Mouse (Mus musculus) embryonic stem cell, embryonic (primary cell): Measurements from ENCODE around the gene Olfr556.
"Not testable (repeated sequence)": the region's sequence is repeated elsewhere in the genome, so short reads cannot be mapped to it uniquely, and the experiment has no call there.

Experiments
- CTCF ChIA-PET, 4 experiments: fragments of 300-600 bp in 2 of 4; fragments of 350-600 bp in 2 of 4; sonication (Branson Sonifier 250); formaldehyde crosslinking; loops; one replicate each; lab custom pipeline; 2022; ENCODE audit warnings: inconsistent platforms in 2 of 4; lab: Charles Lee
- POLR2A ChIA-PET, 4 experiments: fragments of 300-600 bp in 2 of 4; fragments of 350-600 bp in 2 of 4; sonication (Branson Sonifier 250); formaldehyde crosslinking; loops; one replicate each; lab custom pipeline; 2022; ENCODE audit warnings: antibody characterized with exemption in 4 of 4, inconsistent platforms in 1 of 4; lab: Charles Lee

Gene Olfr556

DNA sequence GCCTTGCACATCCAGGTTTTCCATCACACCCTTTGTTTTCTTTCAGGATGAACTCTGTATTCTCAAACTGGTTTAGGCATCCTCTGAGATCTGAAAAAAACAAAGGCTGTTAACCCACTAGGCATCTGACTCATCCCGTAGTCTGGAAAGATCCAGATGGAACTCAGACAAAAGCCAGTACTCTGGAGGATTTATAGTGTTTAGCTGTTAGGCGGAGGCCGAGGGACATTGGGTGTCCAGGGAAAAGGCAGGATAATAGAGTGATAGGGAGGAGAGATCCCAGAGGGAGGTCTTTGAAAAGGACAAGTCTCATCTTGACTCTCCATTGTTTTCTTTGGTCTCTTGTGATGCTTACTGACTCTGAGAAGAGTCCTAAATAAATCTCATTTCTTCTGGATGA, at the start of gene Olfr556:
Gene Olfr556 (plus strand): TSS at position 301 of the 400 bp plus-strand sequence.
- ChIA-PET POLR2A (interaction anchor here in 1 of 4 experiments (0.9 kb wide), 1 partner anchor 23 kb away, joined by 3 read pairs; the partner anchor contains the start of gene Trim68), CTCF (interaction anchor here in 2 of 4 experiments (0.5 to 1.3 kb wide), 5 partner anchors 28 to 255 kb away, joined by 3 to 6 read pairs (median 4); partner anchors contain the start of gene Olfr557 (in 1 of the 2))

DNA sequence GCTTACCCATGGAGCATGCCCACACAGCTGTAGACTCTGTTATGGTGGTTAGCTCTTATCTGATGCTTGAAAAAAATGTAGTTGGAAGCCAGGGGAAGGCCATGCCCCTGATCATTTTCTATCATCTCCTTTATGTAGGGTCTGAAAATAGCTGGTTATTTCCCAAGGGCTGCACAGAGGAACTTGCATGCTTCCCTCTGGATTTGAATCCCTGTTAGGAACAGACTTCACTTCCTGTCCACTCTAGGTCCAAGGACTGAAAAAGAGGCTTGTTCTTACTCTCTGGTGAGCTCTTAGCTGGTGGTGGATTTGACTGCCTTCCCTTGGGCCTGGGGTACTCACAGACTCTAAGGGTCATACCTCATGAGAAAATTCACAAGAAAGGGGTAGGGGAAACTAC, 46.6 kb upstream of the Olfr556 start, which contains the start of gene Olfr553:
Gene Olfr553 (minus strand): TSS at position 101 of the 400 bp plus-strand sequence.
- ChIA-PET POLR2A (no interaction called here), CTCF (no interaction called here)

DNA sequence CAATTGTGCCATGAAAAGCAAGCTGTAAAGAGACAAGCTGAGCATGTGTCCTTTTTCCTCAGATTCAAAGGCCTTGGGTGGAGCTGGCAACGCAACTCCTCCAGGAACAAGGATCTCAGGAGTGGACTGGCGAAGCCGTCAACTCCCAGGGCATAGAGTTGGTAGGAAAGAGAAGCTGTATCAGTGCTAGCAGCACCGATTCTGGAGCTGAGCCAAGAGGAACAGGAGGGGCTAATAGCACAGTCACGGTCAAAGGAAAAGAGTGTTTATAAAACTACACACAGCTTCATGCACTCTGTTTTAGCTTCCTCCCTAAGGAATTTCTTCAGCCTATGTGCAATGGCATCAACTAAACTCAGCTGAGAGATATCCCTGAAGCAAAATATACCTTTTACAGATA, 45.1 kb upstream of the Olfr556 start:
- CTCF ChIA-PET: interaction anchor here in 2 of 4 experiments (0.7 to 1.4 kb wide), 2 partner anchors 11 to 107 kb away, joined by 3 to 4 read pairs; no protein-coding TSS in a partner anchor

DNA sequence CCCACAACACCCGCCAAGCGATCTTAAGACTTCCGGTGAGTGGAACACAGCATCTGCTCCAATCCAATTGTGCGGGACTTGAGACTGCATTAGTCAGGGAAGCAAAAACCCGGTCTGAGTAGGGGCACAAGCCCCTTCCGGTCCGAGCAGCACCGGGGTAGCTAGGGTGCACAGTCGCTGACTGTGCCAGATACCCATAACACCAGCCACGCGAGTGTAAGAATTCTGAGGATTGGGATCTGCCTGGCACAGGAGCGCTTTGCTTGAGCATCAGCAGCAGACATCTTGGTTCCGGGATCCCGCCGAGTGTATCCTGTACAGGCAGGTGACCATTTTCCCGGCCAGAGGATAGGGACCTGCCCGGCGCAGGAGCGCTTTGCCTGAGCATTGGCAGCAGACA, 44.3 kb upstream of the Olfr556 start:
- CTCF ChIA-PET: interaction anchor here in 1 of 4 experiments (1.4 kb wide), 1 partner anchor 107 kb away, joined by 4 read pairs; no protein-coding TSS in a partner anchor
- POLR2A ChIA-PET: interaction anchor here in 2 of 4 experiments (0.6 to 0.9 kb wide), 2 partner anchors 107 to 223 kb away, joined by 4 to 11 read pairs; no protein-coding TSS in a partner anchor

More for the DNA sequence above, 45.1 kb upstream of the Olfr556 start:
- POLR2A ChIA-PET: interaction anchor here in 1 of 4 experiments (0.9 kb wide), 1 partner anchor 107 kb away, joined by 4 read pairs; no protein-coding TSS in a partner anchor

DNA sequence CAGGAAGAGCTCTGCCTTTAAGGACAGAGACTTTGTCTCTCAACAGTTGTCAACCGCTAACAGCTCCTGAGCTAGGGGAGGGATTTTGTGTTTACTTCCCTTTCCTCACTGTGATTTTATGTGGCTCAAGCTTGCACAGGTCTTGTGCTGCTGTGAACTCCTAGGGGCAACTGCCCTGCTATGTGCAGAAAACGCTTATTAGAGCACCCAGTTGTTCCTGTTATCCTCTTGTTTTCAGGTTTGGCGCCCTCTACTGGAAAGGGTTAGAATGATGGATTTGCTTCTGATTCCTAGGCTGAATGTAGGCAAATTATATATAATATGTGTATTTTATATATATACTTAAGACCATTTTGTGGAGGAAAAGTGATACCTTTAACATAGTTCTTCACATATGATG, 28.0 kb upstream of the Olfr556 start:
- ChIA-PET CTCF (interaction anchor here in 2 of 4 experiments (1.0 to 1.4 kb wide), 3 partner anchors 29 to 123 kb away, joined by 3 to 5 read pairs (median 4); partner anchors contain the start of gene Olfr556 (in 1 of the 2)), POLR2A (no interaction called here)

DNA sequence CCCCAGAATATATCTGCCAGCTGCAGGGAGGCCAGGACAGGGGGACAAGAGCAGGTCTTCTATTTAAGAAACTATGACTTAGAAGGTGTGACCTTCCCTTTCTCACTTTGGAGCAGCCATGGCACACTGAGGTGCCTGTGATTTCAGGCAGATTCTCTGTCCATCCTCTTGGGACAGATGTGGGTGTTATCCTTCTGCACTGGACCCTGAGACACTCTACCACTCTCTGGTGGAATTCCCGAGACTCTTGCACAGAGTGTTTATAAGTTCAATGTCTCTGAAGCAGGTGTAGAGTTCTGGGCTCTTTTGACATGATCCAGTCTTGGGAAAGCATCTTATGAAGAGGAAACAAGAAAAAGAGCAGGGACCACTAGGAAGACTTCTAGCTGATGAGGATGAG, 26.6 kb upstream of the Olfr556 start, which contains the start of gene Olfr554:
Gene Olfr554 (plus strand): TSS at position 301 of the 400 bp plus-strand sequence.
- CTCF ChIA-PET: interaction anchor here in 1 of 4 experiments (1.2 kb wide), 1 partner anchor 124 kb away, joined by 3 read pairs; no protein-coding TSS in a partner anchor
- POLR2A ChIA-PET: no interaction called here

DNA sequence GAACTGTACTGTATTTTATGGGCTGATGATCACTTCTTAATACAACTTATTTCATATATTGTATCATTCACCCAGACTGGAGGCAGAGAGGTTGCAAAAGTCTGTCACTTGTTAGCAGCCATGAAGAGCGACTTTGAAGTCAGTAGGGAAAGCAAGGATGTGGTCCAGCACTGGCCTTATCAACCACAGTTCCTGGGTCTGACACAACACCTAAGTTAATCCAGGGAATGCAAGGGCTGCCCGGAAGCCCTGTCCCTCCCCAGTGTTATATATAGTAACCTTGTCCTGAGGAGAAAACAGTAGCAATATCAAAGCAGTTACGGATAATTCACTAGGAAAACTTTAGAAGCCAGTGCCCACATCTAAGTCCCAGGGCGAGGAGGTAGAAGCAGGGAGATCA, 19.8 kb upstream of the Olfr556 start:
- CTCF ChIA-PET: not testable (repeated sequence)

DNA sequence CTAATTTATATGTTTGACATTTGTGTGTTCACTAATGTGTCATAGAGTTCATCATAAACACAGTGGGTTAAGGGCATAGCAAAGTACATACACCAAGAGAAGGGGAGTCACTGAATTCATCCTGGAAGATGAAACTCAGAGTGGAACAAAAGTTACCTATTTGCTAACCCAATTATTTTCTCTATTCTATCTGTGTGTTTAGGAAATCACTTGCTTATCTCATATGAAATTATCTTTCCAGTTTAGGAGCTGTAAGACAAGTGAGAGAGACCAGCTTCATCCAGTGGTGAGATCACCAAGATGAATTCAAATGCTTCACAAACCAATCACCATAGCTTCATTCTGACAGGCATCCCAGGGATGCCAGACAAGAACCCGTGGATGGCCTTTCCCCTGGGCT, 6.2 kb upstream of the Olfr556 start, which contains the start of gene Olfr555:
Gene Olfr555 (plus strand): TSS at position 301 of the 400 bp plus-strand sequence.
- CTCF ChIA-PET: no interaction called here
- POLR2A ChIA-PET: no interaction called here

More for the DNA sequence above, 19.8 kb upstream of the Olfr556 start:
- POLR2A ChIA-PET: not testable (repeated sequence)

DNA sequence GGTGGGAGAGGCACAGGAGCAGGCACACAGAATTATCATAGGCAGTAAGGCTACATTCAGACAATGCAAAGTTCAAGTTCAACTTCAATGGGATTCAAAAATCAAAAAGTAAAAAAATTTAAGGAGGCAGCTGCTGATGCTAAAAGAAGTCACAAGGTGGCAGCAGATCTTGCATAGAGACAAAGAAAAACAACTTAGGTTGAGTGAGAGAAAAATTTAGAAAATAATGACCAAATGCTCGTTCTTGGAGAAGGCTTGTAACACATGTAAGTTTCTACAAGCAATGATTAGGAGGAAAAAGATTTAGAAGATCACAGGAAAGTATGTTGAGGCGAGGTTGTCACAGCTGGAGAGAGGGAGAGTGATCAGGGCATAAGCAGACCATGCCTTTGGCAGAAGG, 679 bp downstream of the Olfr556 start:
- POLR2A ChIA-PET: interaction anchor here in 1 of 4 experiments (0.9 kb wide), 1 partner anchor 22 kb away, joined by 3 read pairs; the partner anchor contains the start of gene Trim68
- CTCF ChIA-PET: interaction anchor here in 2 of 4 experiments (1.2 to 1.3 kb wide), 4 partner anchors 29 to 254 kb away, joined by 3 to 6 read pairs (median 4); partner anchors contain the start of gene Olfr557 (in 1 of the 2)

DNA sequence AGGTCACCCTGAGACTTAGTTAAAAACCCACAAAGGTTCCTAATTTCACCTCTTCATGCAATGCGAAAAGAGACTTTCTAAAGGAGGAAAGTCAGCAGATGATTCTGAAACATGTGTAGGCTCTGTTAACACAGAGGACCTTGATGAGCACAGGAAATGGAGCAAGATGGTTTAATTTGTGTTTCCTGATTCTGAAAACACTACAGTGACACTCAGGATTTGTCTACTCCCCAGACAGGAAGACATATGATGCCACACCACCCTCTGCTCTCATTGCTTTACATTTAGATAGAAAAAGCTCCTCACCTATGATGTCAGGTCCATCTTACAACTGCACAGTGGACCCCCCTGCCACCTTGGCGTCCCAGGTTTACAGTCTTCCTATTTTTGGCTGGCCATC, 11.5 kb downstream of the Olfr556 start:
- ChIA-PET POLR2A (no interaction called here), CTCF (no interaction called here)

DNA sequence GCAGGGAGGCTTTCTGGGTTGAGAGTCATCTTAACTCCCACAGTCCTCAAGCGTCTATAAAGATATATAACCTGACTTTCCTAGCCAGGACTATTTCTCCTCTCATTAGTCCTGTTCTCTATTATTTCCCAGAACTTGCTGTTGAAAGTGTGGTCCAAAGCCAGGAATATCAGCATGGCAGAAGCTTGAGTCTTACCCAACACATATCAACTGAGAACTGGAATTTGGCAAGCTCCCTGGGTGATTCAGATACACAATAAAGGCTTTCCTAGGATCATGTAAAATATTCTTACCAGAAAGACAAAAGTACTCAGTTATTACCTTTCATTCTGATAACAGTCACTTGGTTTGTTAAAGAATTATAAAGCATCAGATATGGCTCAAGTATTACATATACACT, 17.2 kb downstream of the Olfr556 start:
- POLR2A ChIA-PET: no interaction called here
- CTCF ChIA-PET: no interaction called here

DNA sequence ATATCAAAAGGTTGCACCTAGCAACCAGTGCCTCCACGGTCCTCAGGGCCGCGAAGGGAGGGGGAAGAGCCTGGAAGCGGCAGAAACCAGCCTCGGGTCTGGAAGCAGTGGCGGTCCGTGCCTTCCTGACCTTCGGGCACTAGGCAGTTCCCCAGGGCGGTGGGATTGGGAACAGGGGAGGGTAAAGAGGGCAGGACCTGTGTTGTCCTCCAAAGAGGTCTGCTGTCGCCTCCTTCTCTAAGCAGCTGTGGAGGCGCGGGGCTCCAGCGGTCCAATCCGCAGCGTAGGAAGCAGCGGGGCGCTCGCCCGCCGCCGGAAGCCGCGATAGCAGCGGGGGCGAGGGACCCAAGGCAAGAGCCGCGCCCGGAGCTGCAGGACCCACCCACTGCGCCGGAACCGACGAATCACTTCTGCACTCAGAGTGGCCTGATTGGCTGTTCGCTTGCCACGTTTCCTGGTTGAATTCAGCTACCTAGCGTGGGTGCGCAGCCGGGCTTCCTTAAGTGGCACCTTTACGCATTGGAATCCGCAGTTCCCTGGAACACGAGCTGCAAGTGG, 22.3 kb downstream of the Olfr556 start, which contains the start of gene Trim68:
Gene Trim68 (minus strand): TSS at position 384 of the 558 bp plus-strand sequence.
- POLR2A ChIA-PET: interaction anchor here in 3 of 4 experiments (0.5 to 0.9 kb wide), 4 partner anchors 8 to 174 kb away, joined by 3 read pairs; partner anchors contain the start of gene Olfr556 (in 1 of the 3)
- CTCF ChIA-PET: interaction anchor here in 3 of 4 experiments (1.0 to 1.6 kb wide), 4 partner anchors 8 to 174 kb away, joined by 4 to 12 read pairs (median 5); partner anchors contain the start of gene Olfr557 (in 3 of the 3)

DNA sequence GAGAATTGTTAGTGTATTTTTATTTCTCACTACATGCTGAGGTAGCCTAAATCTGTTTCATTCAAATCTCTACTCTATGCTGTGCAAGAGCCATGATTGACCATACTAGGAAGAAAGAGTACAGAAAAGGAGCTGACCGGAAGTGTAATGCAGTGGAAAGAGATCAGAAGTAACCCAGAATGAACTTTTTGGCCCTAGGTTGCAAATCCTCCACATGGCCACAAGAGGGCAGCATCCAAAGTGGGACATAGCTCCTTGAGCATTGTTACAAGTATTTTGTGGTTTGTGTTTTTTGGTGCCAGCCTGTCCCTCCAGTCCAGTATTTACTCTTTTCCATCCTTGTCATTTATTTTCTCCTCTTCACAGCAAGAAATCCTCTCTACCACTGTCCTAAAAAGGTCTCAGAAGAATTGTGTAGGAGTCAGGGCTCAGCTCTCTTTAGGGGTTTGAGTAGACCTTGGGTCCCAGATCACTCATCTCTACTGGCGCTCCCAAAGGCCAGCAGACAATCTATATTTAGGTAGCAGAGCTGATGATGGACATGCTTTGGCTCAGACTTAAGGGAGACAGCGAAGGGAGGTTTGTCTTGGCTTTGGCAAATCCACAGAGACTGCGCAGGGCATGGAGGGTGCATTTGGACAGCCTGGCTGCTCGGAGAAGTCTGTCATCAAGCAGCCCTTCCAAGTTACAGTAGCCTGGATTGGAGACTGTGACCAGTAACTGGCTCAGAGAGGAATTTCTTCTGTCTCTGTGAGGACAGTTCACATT, 30.8 kb downstream of the Olfr556 start, which contains the start of gene Olfr557:
Gene Olfr557 (plus strand): TSS at position 553 of the 768 bp plus-strand sequence.
- ChIA-PET POLR2A (no interaction called here), CTCF (interaction anchor here (0.5 to 2.2 kb wide), 23 partner anchors 8 to 1111 kb away, joined by 3 to 19 read pairs (median 4); partner anchors contain the start of genes Trim68 (in 3 of the 4), Olfr556 (in 1 of the 4) and Olfr571 (in 1 of the 4))

DNA sequence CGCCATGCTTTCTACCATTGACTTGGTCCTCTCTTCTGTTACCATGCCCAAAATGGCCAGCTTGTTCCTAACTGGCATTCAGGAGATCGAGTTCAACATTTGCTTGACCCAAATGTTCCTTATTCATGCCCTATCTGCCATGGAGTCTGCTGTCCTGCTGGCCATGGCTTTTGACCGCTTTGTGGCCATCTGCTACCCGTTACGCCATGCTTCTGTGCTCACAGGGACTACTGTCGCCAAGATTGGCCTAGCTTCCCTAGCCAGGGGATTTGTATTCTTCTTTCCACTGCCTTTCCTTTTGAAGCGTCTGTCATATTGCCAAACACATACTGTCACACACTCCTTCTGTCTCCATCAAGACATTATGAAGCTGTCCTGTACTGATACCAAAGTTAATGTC, 33.8 kb downstream of the Olfr556 start:
- POLR2A ChIA-PET: no interaction called here
- CTCF ChIA-PET: no interaction called here

DNA sequence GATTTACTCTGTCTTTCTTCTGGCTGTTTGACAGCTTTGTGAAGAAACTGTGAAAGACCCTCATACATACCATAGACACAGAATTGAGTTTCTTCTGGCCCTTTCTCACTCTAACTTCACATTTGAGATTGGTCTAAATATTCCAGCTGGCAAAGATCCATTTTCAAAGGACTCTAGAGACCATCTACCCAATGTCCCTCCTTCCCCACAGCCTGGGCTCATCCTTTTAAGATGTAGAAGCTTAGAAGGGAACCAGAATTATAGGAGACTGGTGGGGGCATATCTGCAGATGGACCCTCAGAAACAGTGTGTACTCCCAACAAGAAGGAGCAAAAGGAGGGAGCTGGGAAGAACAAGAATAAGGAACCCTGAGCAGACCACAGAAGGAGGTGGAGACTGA, 37.2 kb downstream of the Olfr556 start, which contains the start of gene Olfr558:
Gene Olfr558 (plus strand): TSS at position 301 of the 400 bp plus-strand sequence.
- ChIA-PET POLR2A (no interaction called here), CTCF (no interaction called here)

DNA sequence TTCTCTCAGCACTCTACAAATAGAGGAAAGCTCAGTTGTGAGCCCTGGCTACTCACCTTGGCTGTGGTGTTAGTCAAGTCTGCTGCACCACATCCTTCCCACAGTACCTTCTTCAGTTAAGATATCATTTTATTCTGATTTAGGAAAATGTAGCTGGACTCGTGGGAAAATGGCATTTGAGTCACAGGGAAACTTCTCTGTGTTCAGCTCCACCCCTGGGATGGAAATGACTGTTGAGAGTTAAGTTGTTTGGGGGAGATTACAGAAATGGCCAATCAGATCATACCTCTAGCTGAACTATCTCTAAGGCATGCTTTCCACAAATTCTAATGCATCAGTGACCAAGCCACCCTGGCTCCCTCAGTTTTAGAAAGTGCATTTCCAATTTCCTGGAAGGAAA, 54.3 kb downstream of the Olfr556 start, which contains the start of gene Olfr33:
Gene Olfr33 (minus strand): TSS at position 101 of the 400 bp plus-strand sequence.
- ChIA-PET POLR2A (no interaction called here), CTCF (no interaction called here)
